Mouse (Mus musculus) liver, embryonic 11.5 days (tissue): ENCODE results near the gene Hs3st4. TPM values are rescaled to one million over a fixed set of nuclear protein-coding genes. Genes with fewer than 3 reads are reported as not detected.

ENCODE experiments used
- ATAC-seq: fragments of 200-750 bp; cut with Nextera tagmentation; replicated peaks from 2 replicates; pipeline ENCODE4 v1.8.0; 2017; ENCODE audit warnings: moderate number of reproducible peaks, mild to moderate bottlenecking, moderate TSS enrichment, moderate library complexity; ENCODE audit not compliant: low FRiP score
- DNase-seq: peaks from one replicate; pipeline ENCODE4 v3.0.0-alpha.2; 2017; ENCODE audit warnings: low spot score
- H3K27ac ChIP-seq: fragments of 300-500 bp; sonication (generic); 2 replicates; pipeline ENCODE4 v1.5.1; 2014; ENCODE audit warnings: mild to moderate bottlenecking, low read depth, low read length, control low read depth
- H3K27me3 ChIP-seq: fragments of 300-500 bp; sonication (generic); replicated peaks from 2 replicates; pipeline ENCODE4 v1.6.1; 2014; ENCODE audit warnings: low read length, mixed read lengths; ENCODE audit not compliant: control insufficient read depth, insufficient read depth
- H3K36me3 ChIP-seq: fragments of 300-500 bp; sonication (generic); 2 replicates; pipeline ENCODE4 v1.6.1; 2014; ENCODE audit warnings: mild to moderate bottlenecking, low read length, moderate library complexity, mixed read lengths; ENCODE audit not compliant: control insufficient read depth, insufficient read depth
- H3K4me1 ChIP-seq: fragments of 300-500 bp; sonication (generic); replicated peaks from 2 replicates; pipeline ENCODE4 v1.6.1; 2014; ENCODE audit warnings: low read length, mixed read lengths; ENCODE audit not compliant: control insufficient read depth, insufficient read depth
- H3K4me2 ChIP-seq: fragments of 300-500 bp; sonication (generic); 2 replicates; pipeline ENCODE4 v1.6.1; 2014; ENCODE audit warnings: mild to moderate bottlenecking, control low read depth, moderate library complexity
- H3K4me3 ChIP-seq: fragments of 300-500 bp; sonication (generic); 2 replicates; pipeline ENCODE4 v1.5.1; 2014; ENCODE audit warnings: low read depth, low read length, control low read depth
- H3K9ac ChIP-seq: fragments of 300-500 bp; sonication (generic); 2 replicates; pipeline ENCODE4 v1.6.1; 2014; ENCODE audit warnings: low read depth, low read length, control low read depth
- H3K9me3 ChIP-seq: fragments of 300-500 bp; sonication (generic); 2 replicates; pipeline ENCODE4 v1.6.1; 2016; ENCODE audit warnings: low read length, inconsistent platforms, mixed read lengths; ENCODE audit not compliant: control insufficient read depth
- WGBS: fragments of 180-500 bp; shearing (Covaris S2); extraction: QIAGEN DNeasy Blood & Tissue Kit; methylation state at CpG from one replicate; pipeline ENCODE4 v1.1.7; 2014; 5-methylcytosine and 5-hydroxymethylcytosine counted together
- polyA plus RNA-seq: library from polyadenylated mRNA; unstranded; fragments of >200 nt; fragmentation: Nextera tagmentation; extraction: Ambion mirVana; gene quantifications from 2 replicates; pipeline ENCODE4 v1.2.1, GENCODE M21; 2014

Hs3st4 gene
- polyA plus RNA-seq, 1 experiment from 2014 or later: 0.07 TPM

DNA sequence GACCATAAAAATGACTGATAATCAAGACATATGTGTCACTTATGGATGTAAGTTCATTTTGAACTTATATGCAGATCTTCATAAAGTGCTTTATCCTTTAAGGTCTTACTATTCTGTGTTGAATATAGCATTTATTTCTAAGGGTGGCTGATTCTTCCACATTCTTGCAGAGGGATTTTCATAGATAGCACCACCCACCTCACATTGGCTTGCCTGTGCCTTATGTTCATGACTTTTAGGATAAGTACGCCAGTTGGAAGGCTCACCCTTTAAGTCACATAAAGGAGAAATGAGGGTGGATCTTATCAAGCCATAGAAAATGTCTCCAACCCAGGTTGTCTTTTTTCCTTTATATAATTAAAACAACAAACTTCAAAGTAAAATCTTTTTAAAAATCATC is 180.6 kb downstream of the Hs3st4 start:
- Histone ChIP-seq H3K9me3 (no peaks in the 10 kb centered on the region), H3K9ac (no peak overlapping the region), H3K4me1 (no peaks in the 10 kb centered on the region), H3K27ac (no peak overlapping the region), H3K4me2 (no peak overlapping the region), H3K27me3 (no peaks in the 10 kb centered on the region), H3K4me3 (no peak overlapping the region), H3K36me3 (no peaks in the 10 kb centered on the region)
- DNase-seq: no peak
- no peak for ATAC-seq
- WGBS: 93% methylated on average over 1 of the region's 1 CpGs

DNA sequence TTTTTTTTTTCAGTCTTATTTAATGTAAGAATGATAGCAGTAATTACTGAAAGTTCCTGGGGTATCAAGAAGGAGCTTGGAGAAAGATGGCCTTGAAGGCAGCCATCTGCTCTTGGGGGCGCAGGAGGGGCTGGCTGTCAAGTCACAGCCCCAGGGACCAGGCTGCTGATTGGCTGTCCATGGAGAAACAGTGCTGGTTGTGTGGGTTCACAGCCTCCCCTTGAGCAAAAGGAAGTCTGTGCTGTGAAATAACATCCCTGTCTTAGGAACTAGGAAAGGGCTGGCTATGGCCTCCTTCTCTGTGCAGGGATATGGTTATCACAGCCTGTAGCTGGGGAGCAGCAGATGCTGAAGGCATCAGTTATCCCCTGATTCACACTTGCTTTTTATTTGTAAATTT is 183.6 kb downstream of the Hs3st4 start:
- WGBS: 53% methylated on average over 1 of the region's 1 CpGs
- no peaks in the 10 kb centered on the region for H3K4me1 ChIP-seq
- no peak overlapping the region for H3K9ac ChIP-seq
- no peaks in the 10 kb centered on the region for H3K36me3 ChIP-seq
- no peak for DNase-seq
- H3K27ac ChIP-seq: no peak overlapping the region
- no peaks in the 10 kb centered on the region for H3K9me3 ChIP-seq
- H3K4me3 ChIP-seq: no peak overlapping the region
- no peak overlapping the region for H3K4me2 ChIP-seq
- ATAC-seq: no peak
- no peaks in the 10 kb centered on the region for H3K27me3 ChIP-seq

DNA sequence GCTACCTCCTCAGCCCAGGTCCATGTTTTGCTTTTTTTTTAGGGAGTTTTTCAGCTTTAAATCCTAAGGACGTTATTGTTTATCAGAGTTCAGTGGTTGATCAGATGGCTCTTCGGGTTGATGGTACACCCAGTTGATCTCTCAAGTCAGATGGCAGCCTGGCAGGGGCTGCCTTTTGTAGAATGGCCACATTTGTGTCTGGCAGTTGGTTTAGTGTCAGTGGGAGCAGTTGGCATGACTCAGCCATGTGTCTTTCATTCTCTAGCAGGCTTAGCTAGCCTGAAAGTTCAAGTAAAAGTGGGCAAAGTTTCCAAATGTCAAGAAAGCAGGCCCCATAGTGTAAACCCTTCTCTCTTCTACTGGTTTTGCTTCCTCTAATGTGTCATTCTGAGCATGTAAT is 186.1 kb downstream of the Hs3st4 start:
- H3K4me1 ChIP-seq: no peaks in the 10 kb centered on the region
- H3K27ac ChIP-seq: no peak overlapping the region
- no peaks in the 10 kb centered on the region for H3K27me3 ChIP-seq
- DNase-seq: no peak
- no peak overlapping the region for H3K4me3 ChIP-seq
- ATAC-seq: no peak
- H3K9ac ChIP-seq: no peak overlapping the region
- WGBS: 74% methylated on average over 2 of the region's 2 CpGs
- no peaks in the 10 kb centered on the region for H3K36me3 ChIP-seq
- no peak overlapping the region for H3K4me2 ChIP-seq
- no peaks in the 10 kb centered on the region for H3K9me3 ChIP-seq

DNA sequence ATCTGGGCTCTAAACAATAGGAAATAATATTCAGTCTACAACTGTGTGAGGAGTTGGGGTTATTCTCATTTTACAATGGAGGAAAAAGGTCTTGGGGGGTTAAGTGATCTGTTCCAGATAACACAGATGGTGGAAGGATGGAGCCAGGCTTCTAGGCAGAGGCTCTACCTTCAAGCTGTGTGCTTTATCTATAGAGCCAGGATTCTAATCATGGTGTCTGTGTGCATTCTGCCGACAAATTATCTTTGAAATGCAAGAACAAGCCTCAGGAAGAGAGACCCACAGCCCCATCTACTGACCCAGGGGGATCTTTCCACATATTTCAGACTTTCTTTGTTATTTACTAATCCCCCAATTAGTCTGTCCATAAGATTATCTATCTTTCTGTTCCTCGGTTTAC is 187.3 kb downstream of the Hs3st4 start:
- Histone ChIP-seq H3K27ac (no peak overlapping the region), H3K36me3 (no peaks in the 10 kb centered on the region), H3K9me3 (no peaks in the 10 kb centered on the region), H3K4me1 (no peaks in the 10 kb centered on the region), H3K4me2 (no peak overlapping the region), H3K9ac (no peak overlapping the region), H3K4me3 (no peak overlapping the region), H3K27me3 (no peaks in the 10 kb centered on the region)
- DNase-seq: no peak
- WGBS: 76% methylated on average over 2 of the region's 2 CpGs
- no peak for ATAC-seq

DNA sequence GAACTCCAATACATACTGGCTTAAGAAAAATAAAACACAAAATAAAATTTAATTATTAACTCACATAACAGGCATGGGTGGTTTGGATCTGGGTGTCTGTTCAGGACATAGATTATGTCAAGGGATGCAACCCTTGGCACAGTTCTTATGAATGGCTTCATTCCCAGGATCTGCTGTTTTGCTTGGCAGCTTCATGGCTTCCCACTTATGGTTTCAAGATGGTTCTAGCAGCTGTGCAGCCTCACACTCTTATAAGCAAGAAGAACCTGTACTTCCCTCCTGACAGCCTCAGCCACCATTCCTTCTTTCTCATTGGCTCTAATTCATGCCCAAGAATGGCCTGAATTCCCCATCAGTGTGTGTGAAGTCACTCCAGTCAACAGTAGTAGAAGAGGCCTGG is 189.3 kb downstream of the Hs3st4 start:
- H3K27me3 ChIP-seq: no peaks in the 10 kb centered on the region
- H3K4me3 ChIP-seq: no peak overlapping the region
- H3K9ac ChIP-seq: no peak overlapping the region
- no peak for DNase-seq
- no peaks in the 10 kb centered on the region for H3K9me3 ChIP-seq
- no peak overlapping the region for H3K27ac ChIP-seq
- H3K4me1 ChIP-seq: no peaks in the 10 kb centered on the region
- H3K4me2 ChIP-seq: no peak overlapping the region
- no peaks in the 10 kb centered on the region for H3K36me3 ChIP-seq
- ATAC-seq: no peak

DNA sequence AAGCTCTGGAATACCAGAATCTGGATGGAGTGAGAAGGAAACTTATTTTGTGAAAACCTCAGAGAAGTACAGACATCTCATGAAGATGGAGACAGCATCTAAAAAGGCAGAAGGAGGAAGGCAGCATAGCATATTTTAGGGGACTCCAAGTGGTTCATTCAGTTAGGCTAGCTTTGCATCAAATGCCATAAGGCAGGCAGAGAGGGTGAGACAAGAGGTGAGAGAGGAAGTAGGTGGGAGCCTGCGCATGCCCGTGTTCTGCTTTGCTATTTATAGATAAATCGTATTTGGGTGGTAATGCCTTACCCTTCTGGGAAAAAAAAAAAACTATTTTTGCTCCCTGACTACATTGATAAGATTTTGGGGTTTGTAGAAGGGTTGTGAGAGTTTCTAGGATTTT is 198.3 kb downstream of the Hs3st4 start:
- Histone ChIP-seq H3K4me3 (no peak overlapping the region), H3K4me1 (no peaks in the 10 kb centered on the region), H3K27me3 (no peaks in the 10 kb centered on the region), H3K27ac (no peak overlapping the region), H3K9ac (no peak overlapping the region), H3K36me3 (no peaks in the 10 kb centered on the region), H3K4me2 (no peak overlapping the region), H3K9me3 (no peaks in the 10 kb centered on the region)
- WGBS: 70% methylated on average over 3 of the region's 3 CpGs
- DNase-seq (no peak), ATAC-seq (no peak)

DNA sequence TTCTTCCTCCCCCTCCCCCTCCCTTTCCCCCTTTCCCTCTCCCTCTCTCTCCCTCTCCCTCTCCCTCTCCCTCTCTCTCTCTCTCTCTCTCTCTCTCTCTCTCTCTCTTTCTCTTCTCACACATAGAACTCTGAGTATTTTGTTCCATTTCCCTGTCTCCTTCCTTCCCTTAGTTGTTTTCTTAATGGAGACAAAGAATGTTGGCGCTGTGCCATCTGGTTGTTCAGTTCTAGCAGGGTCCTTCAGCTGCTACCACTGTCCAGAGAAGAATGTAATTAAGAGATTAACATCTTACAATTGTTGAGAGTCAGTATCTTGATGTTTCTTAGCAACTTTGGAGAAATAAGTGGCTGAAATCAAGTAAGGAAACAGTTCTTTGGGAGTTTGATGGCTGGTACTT is 202.0 kb downstream of the Hs3st4 start:
- ATAC-seq (no peak), DNase-seq (no peak)
- H3K27me3 ChIP-seq: no peaks in the 10 kb centered on the region
- no peaks in the 10 kb centered on the region for H3K4me1 ChIP-seq
- H3K4me2 ChIP-seq: no peak overlapping the region
- H3K4me3 ChIP-seq: no peak overlapping the region
- H3K27ac ChIP-seq: no peak overlapping the region
- H3K9ac ChIP-seq: no peak overlapping the region
- 47% methylated on average over 1 of the region's 1 CpGs for WGBS
- H3K9me3 ChIP-seq: no peaks in the 10 kb centered on the region
- H3K36me3 ChIP-seq: no peaks in the 10 kb centered on the region

DNA sequence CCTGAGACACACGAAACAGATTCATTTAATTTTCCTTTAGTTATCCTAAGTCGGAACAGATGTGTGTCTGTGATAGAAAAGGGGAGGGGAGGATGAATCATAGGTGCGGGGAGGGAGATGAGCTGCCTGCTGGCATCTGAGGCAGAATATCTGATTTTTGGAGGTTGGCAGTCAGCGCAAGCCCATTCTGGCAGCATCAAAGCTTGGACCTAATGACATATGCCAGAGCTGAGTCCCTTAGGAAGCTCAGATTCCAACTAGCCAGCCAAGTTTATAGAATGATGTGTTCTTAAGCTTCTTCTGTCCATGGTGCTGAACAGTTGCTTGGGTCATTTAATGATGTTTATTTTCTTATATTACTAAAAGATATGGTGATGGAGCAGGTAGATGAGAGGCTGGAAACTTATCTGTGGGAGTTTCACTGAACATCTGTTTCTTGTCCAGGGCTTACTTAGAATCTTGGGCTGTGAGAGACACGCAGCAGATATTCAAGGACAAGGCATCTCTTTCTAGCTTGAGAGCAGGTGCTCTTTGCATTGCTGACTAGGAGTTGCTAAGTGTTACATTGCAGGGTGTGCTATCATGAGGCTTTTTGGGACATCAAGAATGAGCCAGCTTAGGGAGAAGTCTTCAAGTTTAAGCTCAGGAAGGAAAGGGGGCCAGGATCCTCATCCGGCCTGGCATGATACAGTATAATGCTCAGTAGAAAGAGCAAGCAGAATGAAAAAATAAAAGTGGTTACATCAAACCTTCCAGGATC is 216.3 kb downstream of the Hs3st4 start:
- H3K4me1 ChIP-seq: no peaks in the 10 kb centered on the region

DNA sequence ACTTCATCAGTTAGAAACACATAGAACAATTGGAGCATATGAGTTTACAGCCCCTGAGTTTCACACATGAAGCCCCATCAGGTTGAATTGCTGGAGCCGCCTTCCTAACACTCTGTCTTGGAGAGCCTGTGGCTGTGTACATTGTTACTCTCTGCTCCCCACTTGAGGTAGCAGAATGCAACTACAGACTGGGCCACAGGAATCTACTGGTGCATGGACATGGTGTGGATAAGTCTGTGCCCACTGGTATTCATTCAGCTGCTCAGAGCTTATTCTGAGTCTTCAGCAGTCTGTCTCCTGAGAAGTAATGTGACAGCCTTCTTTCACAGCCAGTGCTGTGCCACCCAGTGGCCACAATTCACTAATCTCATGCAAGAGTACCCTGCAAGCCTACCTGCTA is 234.3 kb downstream of the Hs3st4 start:
- no peaks in the 10 kb centered on the region for H3K9me3 ChIP-seq
- H3K27ac ChIP-seq: no peak overlapping the region
- no peak overlapping the region for H3K4me2 ChIP-seq
- H3K4me1 ChIP-seq: no peaks in the 10 kb centered on the region
- no peaks in the 10 kb centered on the region for H3K27me3 ChIP-seq
- H3K9ac ChIP-seq: no peak overlapping the region
- 89% methylated on average over 1 of the region's 1 CpGs for WGBS
- DNase-seq (no peak), ATAC-seq (no peak)
- no peaks in the 10 kb centered on the region for H3K36me3 ChIP-seq
- H3K4me3 ChIP-seq: no peak overlapping the region

More for the DNA sequence above, 216.3 kb downstream of the Hs3st4 start:
- Histone ChIP-seq H3K9ac (no peak overlapping the region), H3K36me3 (no peaks in the 10 kb centered on the region), H3K4me2 (no peak overlapping the region), H3K27me3 (no peaks in the 10 kb centered on the region), H3K4me3 (no peak overlapping the region), H3K27ac (no peak overlapping the region), H3K9me3 (no peaks in the 10 kb centered on the region)
- WGBS: 62% methylated on average over 6 of the region's 6 CpGs
- DNase-seq: no peak
- ATAC-seq: no peak
